Mouse (Mus musculus): ENCODE measurements at regions not wholly inside any gene's neighbourhood (a gene's known extent, or its start where the extent isn't known, plus 50 kb on each side); places are given as distances from the start of the nearest gene placed in this dataset.
"Not testable (repeated sequence)": the region's sequence is repeated elsewhere in the genome, so short reads cannot be mapped to it uniquely, and the experiment has no call there.

DNA sequence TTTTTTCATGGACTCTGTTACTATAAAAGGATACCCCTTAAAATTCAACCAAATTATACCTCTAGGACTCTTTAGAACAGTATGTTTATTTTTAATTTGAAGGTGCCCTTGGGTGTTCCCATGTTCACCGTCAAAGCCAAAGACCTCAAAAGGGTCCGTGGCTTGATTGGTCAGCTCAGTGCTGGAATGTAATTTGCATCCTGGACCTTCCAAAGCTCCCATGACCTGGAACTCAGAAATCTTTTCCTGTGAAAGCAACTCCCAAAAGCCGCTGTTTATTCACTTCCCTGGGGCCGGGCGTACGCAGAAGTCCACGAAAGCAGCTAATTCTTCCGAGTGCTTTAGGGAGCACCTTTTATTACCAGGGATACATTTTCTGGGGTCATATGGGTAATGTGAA lies 105.1 kb upstream of the Ahi1 start:
- Histone ChIP-seq H3K4me2 (replicated peaks; ENCODE audit: low read depth, low read length) (no peak overlapping the region), H3K27ac (ENCODE audit: low read depth, low read length) (no peak overlapping the region), H3K9me3 (ENCODE audit: control insufficient read depth, low read length) (no peaks in the 10 kb centered on the region), H3K4me3 (ENCODE audit: low read depth, low read length) (no peak overlapping the region), H3K9ac (ENCODE audit: low read depth, low read length) (no peak overlapping the region), H3K4me1 (replicated peaks; ENCODE audit: control insufficient read depth, insufficient read depth, low read length) (no peaks in the 10 kb centered on the region), H3K36me3 (ENCODE audit: control insufficient read depth, insufficient read depth, low read length) (no peaks in the 10 kb centered on the region), H3K27me3 (ENCODE audit: control insufficient read depth, insufficient read depth, low read length) (no peaks in the 10 kb centered on the region)
- DNase-seq (ENCODE audit: low spot score) (no peak), ATAC-seq (ENCODE audit: low FRiP score) (no peak)
- 89% methylated on average over 8 of the region's 8 CpGs for WGBS

DNA sequence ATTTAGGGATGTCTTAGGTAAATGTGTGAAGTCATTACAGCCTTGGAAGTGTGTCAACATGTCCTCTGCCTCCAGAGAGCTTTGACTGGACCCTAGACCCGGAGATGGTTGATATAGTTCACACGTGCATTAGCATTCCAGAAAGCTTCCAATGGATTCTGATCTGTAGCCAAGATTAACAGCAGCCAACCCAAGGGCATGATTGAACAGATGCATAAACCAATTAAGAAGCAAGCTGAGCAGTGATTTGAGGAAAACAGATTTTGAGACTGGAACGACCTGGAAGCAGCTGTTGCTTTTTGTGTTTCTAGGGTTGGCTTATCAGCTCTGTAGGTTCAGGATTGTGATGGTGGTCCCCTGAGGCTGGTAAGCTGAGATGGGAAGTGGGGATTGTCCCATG lies 109.1 kb upstream of the Ahi1 start:
- Histone ChIP-seq H3K4me1 (replicated peaks; ENCODE audit: control insufficient read depth, insufficient read depth, low read length) (no peaks in the 10 kb centered on the region), H3K9ac (ENCODE audit: low read depth, low read length) (no peak overlapping the region), H3K4me3 (ENCODE audit: low read depth, low read length) (no peak overlapping the region), H3K36me3 (ENCODE audit: control insufficient read depth, insufficient read depth, low read length) (no peaks in the 10 kb centered on the region), H3K9me3 (ENCODE audit: control insufficient read depth, low read length) (no peaks in the 10 kb centered on the region), H3K4me2 (replicated peaks; ENCODE audit: low read depth, low read length) (no peak overlapping the region), H3K27me3 (ENCODE audit: control insufficient read depth, insufficient read depth, low read length) (no peaks in the 10 kb centered on the region), H3K27ac (ENCODE audit: low read depth, low read length) (no peak overlapping the region)
- DNase-seq (ENCODE audit: low spot score), result no peak
- ATAC-seq (ENCODE audit: low FRiP score), result no peak
- 83% methylated on average over 3 of the region's 3 CpGs for WGBS

DNA sequence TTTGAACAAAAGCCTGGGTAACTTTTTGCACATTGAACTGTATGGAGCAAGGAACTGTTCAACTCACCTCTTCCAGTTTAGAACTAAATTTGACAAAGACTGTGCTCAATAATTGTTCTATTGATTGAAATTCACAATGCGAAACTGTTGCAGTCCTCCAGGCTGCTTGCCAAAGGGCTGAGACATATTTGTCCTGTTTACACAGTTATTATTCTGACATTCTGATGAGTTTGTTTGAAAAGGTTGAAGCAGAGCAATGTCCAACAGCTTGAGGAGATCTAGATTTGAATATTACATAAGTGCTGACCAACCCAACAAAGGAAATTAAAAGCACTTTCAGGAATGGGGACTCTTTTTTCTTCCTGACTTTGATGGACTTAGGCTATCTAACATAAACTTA lies 110.2 kb upstream of the Ahi1 start:
- DNase-seq (ENCODE audit: low spot score) (no peak), ATAC-seq (ENCODE audit: low FRiP score) (no peak)
- WGBS, result 81% methylated on average over 1 of the region's 1 CpGs
- Histone ChIP-seq H3K36me3 (ENCODE audit: control insufficient read depth, insufficient read depth, low read length) (no peaks in the 10 kb centered on the region), H3K4me3 (ENCODE audit: low read depth, low read length) (no peak overlapping the region), H3K27ac (ENCODE audit: low read depth, low read length) (no peak overlapping the region), H3K4me2 (replicated peaks; ENCODE audit: low read depth, low read length) (no peak overlapping the region), H3K9me3 (ENCODE audit: control insufficient read depth, low read length) (no peaks in the 10 kb centered on the region), H3K9ac (ENCODE audit: low read depth, low read length) (no peak overlapping the region), H3K27me3 (ENCODE audit: control insufficient read depth, insufficient read depth, low read length) (no peaks in the 10 kb centered on the region), H3K4me1 (replicated peaks; ENCODE audit: control insufficient read depth, insufficient read depth, low read length) (no peaks in the 10 kb centered on the region)

GRCm38 (mm10) chr10:20841430-20842040 lies 110.8 kb upstream of the Ahi1 start:
- Histone ChIP-seq H3K9me3 (ENCODE audit: control insufficient read depth, low read length) (no peaks in the 10 kb centered on the region), H3K4me3 (ENCODE audit: low read depth, low read length) (no peak overlapping the region), H3K4me2 (replicated peaks; ENCODE audit: low read depth, low read length) (no peak overlapping the region), H3K36me3 (ENCODE audit: control insufficient read depth, insufficient read depth, low read length) (no peaks in the 10 kb centered on the region), H3K27me3 (ENCODE audit: control insufficient read depth, insufficient read depth, low read length) (no peaks in the 10 kb centered on the region), H3K9ac (ENCODE audit: low read depth, low read length) (no peak overlapping the region), H3K27ac (ENCODE audit: low read depth, low read length) (no peak overlapping the region), H3K4me1 (replicated peaks; ENCODE audit: control insufficient read depth, insufficient read depth, low read length) (no peaks in the 10 kb centered on the region)
- DNase-seq (ENCODE audit: low spot score) (no peak), ATAC-seq (ENCODE audit: low FRiP score) (no peak)
- 62% methylated on average over 3 of the region's 3 CpGs for WGBS

GRCm38 (mm10) chr10:20838685-20839425 lies 113.5 kb upstream of the Ahi1 start:
- Histone ChIP-seq H3K4me1 (replicated peaks; ENCODE audit: control insufficient read depth, insufficient read depth, low read length) (no peaks in the 10 kb centered on the region), H3K27ac (ENCODE audit: low read depth, low read length) (no peak overlapping the region), H3K9me3 (ENCODE audit: control insufficient read depth, low read length) (no peaks in the 10 kb centered on the region), H3K4me2 (replicated peaks; ENCODE audit: low read depth, low read length) (no peak overlapping the region), H3K36me3 (ENCODE audit: control insufficient read depth, insufficient read depth, low read length) (no peaks in the 10 kb centered on the region), H3K9ac (ENCODE audit: low read depth, low read length) (no peak overlapping the region), H3K4me3 (ENCODE audit: low read depth, low read length) (no peak overlapping the region), H3K27me3 (ENCODE audit: control insufficient read depth, insufficient read depth, low read length) (no peaks in the 10 kb centered on the region)
- WGBS, result 82% methylated on average over 8 of the region's 8 CpGs
- DNase-seq (ENCODE audit: low spot score) (no peak), ATAC-seq (ENCODE audit: low FRiP score) (no peak)

GRCm38 (mm10) chr10:20836816-20837215 lies 111.9 kb upstream of the Pde7b start:
- not testable (repeated sequence) for H3K27ac ChIP-seq (ENCODE audit: low read depth, low read length); H3K9ac ChIP-seq (ENCODE audit: low read depth, low read length); DNase-seq (ENCODE audit: low spot score); H3K4me3 ChIP-seq (ENCODE audit: low read depth, low read length); H3K27me3 ChIP-seq (ENCODE audit: control insufficient read depth, insufficient read depth, low read length); H3K4me2 ChIP-seq (replicated peaks; ENCODE audit: low read depth, low read length); H3K4me1 ChIP-seq (replicated peaks; ENCODE audit: control insufficient read depth, insufficient read depth, low read length); H3K36me3 ChIP-seq (ENCODE audit: control insufficient read depth, insufficient read depth, low read length); H3K9me3 ChIP-seq (ENCODE audit: control insufficient read depth, low read length); ATAC-seq (ENCODE audit: low FRiP score)
- 56% methylated on average over 4 of the region's 4 CpGs for WGBS

- Histone ChIP-seq H3K9ac (ENCODE audit: low read depth, low read length) (no peak overlapping the region), H3K27ac (ENCODE audit: low read depth, low read length) (no peak overlapping the region), H3K36me3 (ENCODE audit: control insufficient read depth, insufficient read depth, low read length) (no peaks in the 10 kb centered on the region), H3K4me1 (replicated peaks; ENCODE audit: control insufficient read depth, insufficient read depth, low read length) (no peaks in the 10 kb centered on the region), H3K4me2 (replicated peaks; ENCODE audit: low read depth, low read length) (no peak overlapping the region), H3K4me3 (ENCODE audit: low read depth, low read length) (no peak overlapping the region), H3K9me3 (ENCODE audit: control insufficient read depth, low read length) (no peaks in the 10 kb centered on the region), H3K27me3 (ENCODE audit: control insufficient read depth, insufficient read depth, low read length) (no peaks in the 10 kb centered on the region)
- ATAC-seq (ENCODE audit: low FRiP score) (no peak), DNase-seq (ENCODE audit: low spot score) (no peak)
- WGBS, result 92% methylated on average over 11 of the region's 11 CpGs
Measured at GRCm38 (mm10) chr10:20834806-20835575, 110.1 kb upstream of the Pde7b start.

DNA sequence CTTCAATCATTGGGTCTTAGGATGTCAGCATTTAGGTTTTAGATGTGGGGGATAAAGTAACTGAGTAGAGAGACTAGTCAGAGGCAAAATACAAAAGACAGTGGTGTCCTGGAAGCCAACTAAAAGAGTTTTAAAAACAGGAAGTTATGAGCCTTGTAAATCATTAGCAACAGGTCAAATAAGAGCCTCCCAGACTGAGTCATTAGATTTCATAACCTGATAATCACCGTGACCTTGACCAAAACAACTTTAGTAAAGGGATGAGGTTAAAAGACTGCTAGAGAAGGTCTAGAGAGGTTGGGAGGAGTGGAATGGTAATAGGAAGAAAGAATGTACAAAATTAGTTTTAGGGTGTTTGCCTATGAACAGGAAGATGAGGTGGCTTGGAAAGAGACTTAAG lies 103.4 kb upstream of the Pde7b start:
- no peaks in the 10 kb centered on the region for H3K4me1 ChIP-seq (replicated peaks; ENCODE audit: control insufficient read depth, insufficient read depth, low read length)
- no peaks in the 10 kb centered on the region for H3K36me3 ChIP-seq (ENCODE audit: control insufficient read depth, insufficient read depth, low read length)
- no peaks in the 10 kb centered on the region for H3K9me3 ChIP-seq (ENCODE audit: control insufficient read depth, low read length)
- no peaks in the 10 kb centered on the region for H3K27me3 ChIP-seq (ENCODE audit: control insufficient read depth, insufficient read depth, low read length)
- 87% methylated on average over 1 of the region's 1 CpGs for WGBS
- no peak overlapping the region for H3K4me2 ChIP-seq (replicated peaks; ENCODE audit: low read depth, low read length)
- H3K4me3 ChIP-seq (ENCODE audit: low read depth, low read length), result no peak overlapping the region
- ATAC-seq (ENCODE audit: low FRiP score) (no peak), DNase-seq (ENCODE audit: low spot score) (no peak)
- H3K27ac ChIP-seq (ENCODE audit: low read depth, low read length), result no peak overlapping the region
- no peak overlapping the region for H3K9ac ChIP-seq (ENCODE audit: low read depth, low read length)

- no peaks in the 10 kb centered on the region for H3K27me3 ChIP-seq (ENCODE audit: control insufficient read depth, insufficient read depth, low read length)
- H3K9ac ChIP-seq (ENCODE audit: low read depth, low read length), result no peak overlapping the region
- no peaks in the 10 kb centered on the region for H3K4me1 ChIP-seq (replicated peaks; ENCODE audit: control insufficient read depth, insufficient read depth, low read length)
- no peak overlapping the region for H3K4me3 ChIP-seq (ENCODE audit: low read depth, low read length)
- no peaks in the 10 kb centered on the region for H3K36me3 ChIP-seq (ENCODE audit: control insufficient read depth, insufficient read depth, low read length)
- no peaks in the 10 kb centered on the region for H3K9me3 ChIP-seq (ENCODE audit: control insufficient read depth, low read length)
- no peak overlapping the region for H3K4me2 ChIP-seq (replicated peaks; ENCODE audit: low read depth, low read length)
- no peak overlapping the region for H3K27ac ChIP-seq (ENCODE audit: low read depth, low read length)
- no peak for ATAC-seq (ENCODE audit: low FRiP score)
- DNase-seq (ENCODE audit: low spot score), result no peak
Measured at GRCm38 (mm10) chr10:20827473-20827872, 102.6 kb upstream of the Pde7b start.
